Mouse (Mus musculus): Measurements from ENCODE around the gene Aebp2. TPM values are rescaled to one million over a fixed set of nuclear protein-coding genes. Genes with fewer than 3 reads are reported as not detected.

The Aebp2 gene
- polyA plus RNA-seq, 1 experiment from 2014 or later = 13.9 TPM

- no peaks in the 10 kb centered on the region for H3K4me1 ChIP-seq (replicated peaks; ENCODE audit: insufficient read depth, low read length)
- H3K36me3 ChIP-seq (ENCODE audit: insufficient read depth, low read length) = no peaks in the 10 kb centered on the region
- 64% methylated on average over 13 of the region's 13 CpGs for WGBS
These were observed 10.5 kb upstream of the Aebp2 start for GRCm38 (mm10) chr6:140611893-140612473.

GRCm38 (mm10) chr6:140613822-140614221 lies 8.6 kb upstream of the Aebp2 start:
- Histone ChIP-seq H3K4me1 (replicated peaks; ENCODE audit: insufficient read depth, low read length) (no peaks in the 10 kb centered on the region), H3K4me3 (replicated peaks; ENCODE audit: low read depth, low read length) (no peak overlapping the region), H3K36me3 (ENCODE audit: insufficient read depth, low read length) (no peaks in the 10 kb centered on the region), H3K27ac (no peak overlapping the region), H3K9ac (ENCODE audit: low read depth, low read length) (no peak overlapping the region), H3K9me3 (replicated peaks; ENCODE audit: low read length) (no peaks in the 10 kb centered on the region), H3K27me3 (ENCODE audit: insufficient read depth, low read length) (no peaks in the 10 kb centered on the region), H3K4me2 (ENCODE audit: low read length) (no peak overlapping the region)
- no peak for TF ChIP-seq CTCF (IDR thresholded peaks at IDR 0.05; ENCODE audit: low read depth)
- no peak for ATAC-seq (replicated peaks; ENCODE audit: low FRiP score, low read depth)
- 79% methylated on average over 3 of the region's 3 CpGs for WGBS
- no peak for DNase-seq (ENCODE audit: low spot score)

More at GRCm38 (mm10) chr6:140611893-140612473, 10.5 kb upstream of the Aebp2 start:
- H3K4me2 ChIP-seq (ENCODE audit: low read length) = no peak overlapping the region
- H3K4me3 ChIP-seq (replicated peaks; ENCODE audit: low read depth, low read length) = no peak overlapping the region
- no peaks in the 10 kb centered on the region for H3K27me3 ChIP-seq (ENCODE audit: insufficient read depth, low read length)
- no peak for ATAC-seq (replicated peaks; ENCODE audit: low FRiP score, low read depth)
- no peak overlapping the region for H3K9ac ChIP-seq (ENCODE audit: low read depth, low read length)
- no peak overlapping the region for H3K27ac ChIP-seq
- TF ChIP-seq CTCF (IDR thresholded peaks at IDR 0.05; ENCODE audit: low read depth) = no peak
- DNase-seq (ENCODE audit: low spot score) = no peak
- H3K9me3 ChIP-seq (replicated peaks; ENCODE audit: low read length) = no peaks in the 10 kb centered on the region

DNA sequence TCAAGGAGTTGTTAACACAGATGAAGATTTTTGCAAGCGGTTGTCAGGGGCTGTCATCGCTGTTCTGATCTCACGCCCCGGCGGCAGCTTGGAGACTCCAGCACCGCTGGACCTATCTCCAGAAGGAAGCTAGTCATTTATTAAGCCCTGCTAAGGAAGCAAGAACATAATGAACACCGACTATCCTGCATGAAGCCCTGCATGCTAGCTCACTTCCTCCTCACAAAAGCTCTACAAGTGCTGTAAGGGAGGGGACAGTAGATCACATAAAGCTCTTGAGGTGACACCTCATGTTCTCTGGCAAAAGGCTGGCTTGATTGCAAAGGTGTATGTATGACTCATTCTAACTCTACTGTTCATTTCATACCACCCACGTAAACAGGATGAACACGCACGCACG lies 7.8 kb upstream of the Aebp2 start:
- H3K27me3 ChIP-seq (ENCODE audit: insufficient read depth, low read length) = no peaks in the 10 kb centered on the region
- no peaks in the 10 kb centered on the region for H3K9me3 ChIP-seq (replicated peaks; ENCODE audit: low read length)
- 68% methylated on average over 11 of the region's 11 CpGs for WGBS
- H3K4me2 ChIP-seq (ENCODE audit: low read length) = no peak overlapping the region
- H3K27ac ChIP-seq = peak overlapping the region; percentile 5; the same call in 1 of the 2 replicates
- DNase-seq (ENCODE audit: low spot score) = peak; percentile 25
- no peaks in the 10 kb centered on the region for H3K4me1 ChIP-seq (replicated peaks; ENCODE audit: insufficient read depth, low read length)
- no peaks in the 10 kb centered on the region for H3K36me3 ChIP-seq (ENCODE audit: insufficient read depth, low read length)
- H3K4me3 ChIP-seq (replicated peaks; ENCODE audit: low read depth, low read length) = no peak overlapping the region
- TF ChIP-seq CTCF (IDR thresholded peaks at IDR 0.05; ENCODE audit: low read depth) = no peak
- no peak overlapping the region for H3K9ac ChIP-seq (ENCODE audit: low read depth, low read length)
- ATAC-seq (replicated peaks; ENCODE audit: low FRiP score, low read depth) = no peak

- no peak overlapping the region for H3K4me2 ChIP-seq (ENCODE audit: low read length)
- ATAC-seq (replicated peaks; ENCODE audit: low FRiP score, low read depth) = no peak
- no peak for DNase-seq (ENCODE audit: low spot score)
- no peak overlapping the region for H3K4me3 ChIP-seq (replicated peaks; ENCODE audit: low read depth, low read length)
- no peak overlapping the region for H3K9ac ChIP-seq (ENCODE audit: low read depth, low read length)
- WGBS = 73% methylated on average over 13 of the region's 13 CpGs
- H3K36me3 ChIP-seq (ENCODE audit: insufficient read depth, low read length) = no peaks in the 10 kb centered on the region
- H3K4me1 ChIP-seq (replicated peaks; ENCODE audit: insufficient read depth, low read length) = no peaks in the 10 kb centered on the region; the same call in 1 of the 2 replicates
- no peaks in the 10 kb centered on the region for H3K9me3 ChIP-seq (replicated peaks; ENCODE audit: low read length)
- TF ChIP-seq CTCF (IDR thresholded peaks at IDR 0.05; ENCODE audit: low read depth) = no peak
- no peaks in the 10 kb centered on the region for H3K27me3 ChIP-seq (ENCODE audit: insufficient read depth, low read length)
- H3K27ac ChIP-seq = no peak overlapping the region
These were observed 1.7 kb upstream of the Aebp2 start for GRCm38 (mm10) chr6:140620531-140621349.

- H3K27ac ChIP-seq = no peak overlapping the region
- H3K9ac ChIP-seq (ENCODE audit: low read depth, low read length) = no peak overlapping the region
- no peaks in the 10 kb centered on the region for H3K9me3 ChIP-seq (replicated peaks; ENCODE audit: low read length)
- H3K4me2 ChIP-seq (ENCODE audit: low read length) = no peak overlapping the region
- 95% methylated on average over 1 of the region's 1 CpGs for WGBS
- TF ChIP-seq CTCF (IDR thresholded peaks at IDR 0.05; ENCODE audit: low read depth) = no peak
- no peak overlapping the region for H3K4me3 ChIP-seq (replicated peaks; ENCODE audit: low read depth, low read length)
- no peaks in the 10 kb centered on the region for H3K27me3 ChIP-seq (ENCODE audit: insufficient read depth, low read length)
- DNase-seq (ENCODE audit: low spot score) = no peak
- no peaks in the 10 kb centered on the region for H3K36me3 ChIP-seq (ENCODE audit: insufficient read depth, low read length)
- ATAC-seq (replicated peaks; ENCODE audit: low FRiP score, low read depth) = no peak
- H3K4me1 ChIP-seq (replicated peaks; ENCODE audit: insufficient read depth, low read length) = peaks cover 7% of the 10 kb centered on the region
These were observed 841 bp upstream of the Aebp2 start for GRCm38 (mm10) chr6:140621622-140622021.

- ATAC-seq (replicated peaks; ENCODE audit: low FRiP score, low read depth) = peak; percentile 91
- no peaks in the 10 kb centered on the region for H3K27me3 ChIP-seq (ENCODE audit: insufficient read depth, low read length)
These were observed 998 bp downstream of the Aebp2 start for GRCm38 (mm10) chr6:140623226-140624095.

More at GRCm38 (mm10) chr6:140623226-140624095, 998 bp downstream of the Aebp2 start:
- DNase-seq (ENCODE audit: low spot score) = peak; percentile 94
- Histone ChIP-seq H3K27ac (peak overlapping the region; percentile 98), H3K4me3 (replicated peaks; ENCODE audit: low read depth, low read length) (peak overlapping the region; percentile 96), H3K4me1 (replicated peaks; ENCODE audit: insufficient read depth, low read length) (peaks cover 8% of the 10 kb centered on the region), H3K4me2 (ENCODE audit: low read length) (peak overlapping the region; percentile 79), H3K9ac (ENCODE audit: low read depth, low read length) (peak overlapping the region; percentile 98), H3K9me3 (replicated peaks; ENCODE audit: low read length) (no peaks in the 10 kb centered on the region), H3K36me3 (ENCODE audit: insufficient read depth, low read length) (no peaks in the 10 kb centered on the region)
- under 1% methylated on average over 71 of the region's 117 CpGs for WGBS
- TF ChIP-seq CTCF (IDR thresholded peaks at IDR 0.05; ENCODE audit: low read depth) = no peak
